Mouse (Mus musculus) bone marrow, adult 2 months (tissue): Measurements from ENCODE around the gene Mybpc3.

Experiments used
- CTCF ChIP-seq: fragments of 200-500 bp; IDR thresholded peaks from 2 replicates; pipeline ENCODE4 v1.5.1; 2011; ENCODE audit warnings: low read length, control low read depth; ENCODE audit not compliant: control insufficient read depth, insufficient read depth
- POLR2A ChIP-seq: fragments of 200-500 bp; IDR thresholded peaks from 2 replicates; pipeline ENCODE4 v1.6.1; 2011; ENCODE audit warnings: low read depth, mild to moderate bottlenecking, control low read depth, low read length, borderline replicate concordance; ENCODE audit not compliant: control insufficient read depth

DNA sequence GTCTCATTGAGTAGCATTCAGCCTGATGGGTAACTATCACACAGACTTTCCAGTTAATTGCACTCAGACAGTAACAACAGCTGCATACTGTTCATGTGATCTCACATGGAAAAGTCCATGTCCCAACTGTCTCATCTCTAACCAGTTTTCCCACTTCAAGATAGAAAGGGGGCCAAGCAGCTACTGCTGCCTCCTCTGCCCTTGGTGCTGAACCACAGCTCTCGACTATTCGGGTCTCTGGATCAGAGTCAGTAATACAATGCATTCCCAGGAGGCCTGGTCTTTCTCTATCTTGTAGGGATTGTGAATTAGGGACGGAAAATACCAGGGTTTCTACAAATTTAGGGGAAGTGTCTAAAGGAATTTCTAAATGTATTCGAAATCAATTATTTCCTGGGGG lies 61.9 kb downstream of the Mybpc3 start:
- no peak for TF ChIP-seq POLR2A
- TF ChIP-seq CTCF: no peak
